Mouse (Mus musculus): ENCODE measurements around the gene Tk1. TPM values are rescaled to one million over a fixed set of nuclear protein-coding genes. Genes with fewer than 3 reads are reported as not detected.

The Tk1 gene
- polyA plus RNA-seq, 2 experiments, result 128 to 160 TPM

GRCm38 (mm10) chr11:117783089-117783488 is 42.8 kb downstream of the Tk1 start:
- DNase-seq (ENCODE audit: low spot score), result no peak
- 4% methylated on average over 27 of the region's 31 CpGs for WGBS
- no peak for ATAC-seq (ENCODE audit: low FRiP score, low read depth)
- no peak for TF ChIP-seq POLR2A (IDR thresholded peaks at IDR 0.05; ENCODE audit: borderline replicate concordance, extremely low read depth, insufficient read depth, insufficient read length)
- peaks cover 35% of the 10 kb centered on the region for H3K4me1 ChIP-seq (ENCODE audit: control insufficient read depth, insufficient read depth, low read length)
- H3K27me3 ChIP-seq (ENCODE audit: control insufficient read depth, insufficient read depth, low read length), result no peaks in the 10 kb centered on the region
- H3K4me2 ChIP-seq (replicated peaks; ENCODE audit: low read depth, low read length, severe bottlenecking), result peak overlapping the region; percentile 56
- no peaks in the 10 kb centered on the region for H3K9me3 ChIP-seq (ENCODE audit: control insufficient read depth, low read length)
- peak overlapping the region; percentile 52; the same call in 1 of the 2 replicates for H3K9ac ChIP-seq (ENCODE audit: low read depth, low read length, severe bottlenecking)
- peaks cover 4% of the 10 kb centered on the region; the same call in 1 of the 2 replicates for H3K36me3 ChIP-seq (ENCODE audit: control insufficient read depth, insufficient read depth, low read length)
- H3K4me3 ChIP-seq (replicated peaks; ENCODE audit: low read length), result peak overlapping the region; percentile 25
- no peak overlapping the region for H3K27ac ChIP-seq (replicated peaks; ENCODE audit: low read depth, low read length)

GRCm38 (mm10) chr11:117782705-117783034 is 43.2 kb downstream of the Tk1 start:
- peaks cover 35% of the 10 kb centered on the region for H3K4me1 ChIP-seq (ENCODE audit: control insufficient read depth, insufficient read depth, low read length)
- H3K36me3 ChIP-seq (ENCODE audit: control insufficient read depth, insufficient read depth, low read length), result peaks cover 8% of the 10 kb centered on the region; the same call in 1 of the 2 replicates
- H3K9ac ChIP-seq (ENCODE audit: low read depth, low read length, severe bottlenecking), result peak overlapping the region; percentile 52; the same call in 1 of the 2 replicates
- H3K4me2 ChIP-seq (replicated peaks; ENCODE audit: low read depth, low read length, severe bottlenecking), result peak overlapping the region; percentile 56
- no peaks in the 10 kb centered on the region for H3K9me3 ChIP-seq (ENCODE audit: control insufficient read depth, low read length)
- no peak for ATAC-seq (ENCODE audit: low FRiP score, low read depth)
- WGBS, result 60% methylated on average over 9 of the region's 9 CpGs
- no peak overlapping the region for H3K27ac ChIP-seq (replicated peaks; ENCODE audit: low read depth, low read length)
- H3K27me3 ChIP-seq (ENCODE audit: control insufficient read depth, insufficient read depth, low read length), result no peaks in the 10 kb centered on the region
- TF ChIP-seq POLR2A (IDR thresholded peaks at IDR 0.05; ENCODE audit: borderline replicate concordance, extremely low read depth, insufficient read depth, insufficient read length), result no peak
- H3K4me3 ChIP-seq (replicated peaks; ENCODE audit: low read length), result peak overlapping the region; percentile 25
- DNase-seq (ENCODE audit: low spot score), result no peak

GRCm38 (mm10) chr11:117781993-117782704 is 43.7 kb downstream of the Tk1 start, which contains the start of the genes Tmc8 and Tmc6:
TSS of gene Tmc8 (plus strand) at chr11:117782076.
TSS of gene Tmc6 (minus strand) at chr11:117782198.
- DNase-seq (ENCODE audit: low spot score), result no peak
- Histone ChIP-seq H3K4me2 (replicated peaks; ENCODE audit: low read depth, low read length, severe bottlenecking) (peak within 1 kb of the TSS; percentile 98), H3K36me3 (ENCODE audit: control insufficient read depth, insufficient read depth, low read length) (peaks cover 8% of the 10 kb centered on the region; the same call in 1 of the 2 replicates), H3K9ac (ENCODE audit: low read depth, low read length, severe bottlenecking) (peak within 1 kb of the TSS; percentile 52; the same call in 1 of the 2 replicates), H3K4me3 (replicated peaks; ENCODE audit: low read length) (peak within 1 kb of the TSS; percentile 52), H3K9me3 (ENCODE audit: control insufficient read depth, low read length) (no peaks in the 10 kb centered on the region), H3K27ac (replicated peaks; ENCODE audit: low read depth, low read length) (peak within 1 kb of the TSS; percentile 65), H3K27me3 (ENCODE audit: control insufficient read depth, insufficient read depth, low read length) (no peaks in the 10 kb centered on the region), H3K4me1 (ENCODE audit: control insufficient read depth, insufficient read depth, low read length) (peaks cover 35% of the 10 kb centered on the region)
- no peak for ATAC-seq (ENCODE audit: low FRiP score, low read depth)
- WGBS, result 50% methylated on average over 24 of the region's 24 CpGs
- no peak for TF ChIP-seq POLR2A (IDR thresholded peaks at IDR 0.05; ENCODE audit: borderline replicate concordance, extremely low read depth, insufficient read depth, insufficient read length)

GRCm38 (mm10) chr11:117781199-117781821 is 44.6 kb downstream of the Tk1 start:
- 19% methylated on average over 18 of the region's 18 CpGs for WGBS
- no peak for TF ChIP-seq POLR2A (IDR thresholded peaks at IDR 0.05; ENCODE audit: borderline replicate concordance, extremely low read depth, insufficient read depth, insufficient read length)
- ATAC-seq (ENCODE audit: low FRiP score, low read depth), result no peak

GRCm38 (mm10) chr11:117780582-117781111 is 45.2 kb downstream of the Tk1 start:
- Histone ChIP-seq H3K4me3 (replicated peaks; ENCODE audit: low read length) (peak overlapping the region; percentile 52), H3K9me3 (ENCODE audit: control insufficient read depth, low read length) (no peaks in the 10 kb centered on the region), H3K4me1 (ENCODE audit: control insufficient read depth, insufficient read depth, low read length) (peaks cover 35% of the 10 kb centered on the region), H3K36me3 (ENCODE audit: control insufficient read depth, insufficient read depth, low read length) (peaks cover 12% of the 10 kb centered on the region), H3K9ac (ENCODE audit: low read depth, low read length, severe bottlenecking) (peak overlapping the region; percentile 64), H3K27ac (replicated peaks; ENCODE audit: low read depth, low read length) (peak overlapping the region; percentile 72; the same call in 1 of the 2 replicates), H3K4me2 (replicated peaks; ENCODE audit: low read depth, low read length, severe bottlenecking) (peak overlapping the region; percentile 98), H3K27me3 (ENCODE audit: control insufficient read depth, insufficient read depth, low read length) (no peaks in the 10 kb centered on the region)
- 1% methylated on average over 19 of the region's 19 CpGs for WGBS
- ATAC-seq (ENCODE audit: low FRiP score, low read depth), result peak; percentile 76
- TF ChIP-seq POLR2A (IDR thresholded peaks at IDR 0.05; ENCODE audit: borderline replicate concordance, extremely low read depth, insufficient read depth, insufficient read length), result peak; percentile 42; the same call in 1 of the 2 replicates
- DNase-seq (ENCODE audit: low spot score), result peak; percentile 88

More at GRCm38 (mm10) chr11:117781199-117781821, 44.6 kb downstream of the Tk1 start:
- Histone ChIP-seq H3K4me3 (replicated peaks; ENCODE audit: low read length) (peak overlapping the region; percentile 52), H3K9me3 (ENCODE audit: control insufficient read depth, low read length) (no peaks in the 10 kb centered on the region), H3K27me3 (ENCODE audit: control insufficient read depth, insufficient read depth, low read length) (no peaks in the 10 kb centered on the region), H3K4me2 (replicated peaks; ENCODE audit: low read depth, low read length, severe bottlenecking) (peak overlapping the region; percentile 98), H3K4me1 (ENCODE audit: control insufficient read depth, insufficient read depth, low read length) (peaks cover 35% of the 10 kb centered on the region), H3K9ac (ENCODE audit: low read depth, low read length, severe bottlenecking) (no peak overlapping the region), H3K36me3 (ENCODE audit: control insufficient read depth, insufficient read depth, low read length) (peaks cover 8% of the 10 kb centered on the region; the same call in 1 of the 2 replicates), H3K27ac (replicated peaks; ENCODE audit: low read depth, low read length) (peak overlapping the region; percentile 65)
- no peak for DNase-seq (ENCODE audit: low spot score)

All from limb, embryonic 14.5 days (tissue).